Mouse (Mus musculus): Measurements from ENCODE around the gene Pno1. TPM values are rescaled to one million over a fixed set of nuclear protein-coding genes. Genes with fewer than 3 reads are reported as not detected.

Gene Pno1
- polyA plus RNA-seq, 1 experiment from 2014 or later, result 96.5 TPM

DNA sequence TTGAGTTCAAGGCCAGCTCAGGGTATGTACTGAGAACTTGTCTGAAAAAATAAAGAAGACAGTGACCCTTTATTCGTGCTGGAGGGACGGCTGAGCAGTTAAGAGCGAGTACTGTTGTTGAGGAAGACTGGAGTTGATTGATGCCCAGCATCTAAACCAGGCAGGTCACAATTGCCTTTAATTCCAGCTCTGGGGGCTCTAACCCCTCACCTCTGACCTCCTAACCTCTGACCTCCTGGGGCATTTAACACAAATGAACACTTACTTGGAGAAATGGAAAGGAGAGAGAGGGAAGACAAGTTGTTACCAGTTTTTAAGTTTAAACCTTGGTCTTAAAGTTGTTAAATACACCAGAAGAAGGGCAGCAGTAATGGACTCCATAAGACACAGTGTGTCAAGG, 22.6 kb downstream of the Pno1 start:
- DNase-seq (ENCODE audit: low spot score), result no peak
- Histone ChIP-seq H3K27ac (ENCODE audit: low read depth, low read length) (no peak overlapping the region), H3K4me1 (ENCODE audit: control insufficient read depth, insufficient read depth, low read length) (0 out of 2 replicates have a peak, but pooled peaks cover 3% of the 10 kb centered on the region), H3K9me3 (ENCODE audit: control insufficient read depth, low read length) (no peaks in the 10 kb centered on the region), H3K4me2 (ENCODE audit: low read depth) (no peak overlapping the region), H3K36me3 (ENCODE audit: control insufficient read depth, insufficient read depth, low read length) (no peaks in the 10 kb centered on the region), H3K9ac (ENCODE audit: low read length) (no peak overlapping the region), H3K4me3 (ENCODE audit: low read depth, low read length) (no peak overlapping the region), H3K27me3 (ENCODE audit: control insufficient read depth, insufficient read depth, low read length) (no peaks in the 10 kb centered on the region)
- no peak for ATAC-seq (ENCODE audit: insufficient read depth, low FRiP score, low TSS enrichment)
- WGBS, result 31% methylated on average over 3 of the region's 3 CpGs

DNA sequence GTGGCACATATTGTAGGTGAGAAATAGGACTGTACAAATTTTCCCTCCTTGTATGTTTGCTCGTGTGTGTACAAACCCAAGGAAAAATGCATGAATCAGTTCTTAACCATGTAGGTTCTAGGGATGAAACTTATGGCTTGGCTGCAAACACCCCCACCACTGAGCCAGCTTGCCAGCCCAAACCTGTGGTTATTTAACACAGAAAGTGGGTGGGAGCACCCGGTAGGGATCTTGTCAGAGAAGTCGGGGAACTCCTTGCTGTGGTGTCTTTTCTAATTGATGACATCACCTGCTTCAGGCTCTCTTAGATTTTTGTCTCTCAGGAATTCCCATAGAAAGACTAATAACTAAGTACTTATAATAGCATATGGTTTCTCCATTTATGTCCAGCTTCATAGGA, 23.7 kb downstream of the Pno1 start:
- Histone ChIP-seq H3K27me3 (ENCODE audit: control insufficient read depth, insufficient read depth, low read length) (no peaks in the 10 kb centered on the region), H3K9me3 (ENCODE audit: control insufficient read depth, low read length) (no peaks in the 10 kb centered on the region), H3K9ac (ENCODE audit: low read length) (no peak overlapping the region), H3K27ac (ENCODE audit: low read depth, low read length) (no peak overlapping the region), H3K36me3 (ENCODE audit: control insufficient read depth, insufficient read depth, low read length) (no peaks in the 10 kb centered on the region), H3K4me2 (ENCODE audit: low read depth) (no peak overlapping the region), H3K4me3 (ENCODE audit: low read depth, low read length) (no peak overlapping the region), H3K4me1 (ENCODE audit: control insufficient read depth, insufficient read depth, low read length) (0 out of 2 replicates have a peak, but pooled peaks cover 3% of the 10 kb centered on the region)
- ATAC-seq (ENCODE audit: insufficient read depth, low FRiP score, low TSS enrichment) (no peak), DNase-seq (ENCODE audit: low spot score) (no peak)
- 84% methylated on average over 3 of the region's 3 CpGs for WGBS

DNA sequence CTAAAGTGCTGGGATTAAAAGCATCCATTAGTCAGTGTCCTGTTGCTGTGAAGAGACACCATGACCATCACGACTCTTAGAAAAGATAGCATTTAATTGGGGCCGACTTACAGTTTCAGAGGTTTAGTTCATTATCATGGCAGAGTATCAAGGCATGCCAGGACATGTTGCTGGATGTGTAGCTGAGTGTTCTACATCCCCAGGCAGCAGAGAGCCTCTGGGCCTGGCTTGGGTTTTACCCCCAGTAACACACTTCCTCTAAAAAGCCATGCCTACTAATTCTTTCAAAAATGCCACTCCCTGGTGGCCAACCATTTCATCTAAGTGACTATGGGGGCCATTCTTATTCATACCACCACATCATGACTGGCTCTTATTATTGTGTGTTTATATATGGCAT, 28.2 kb downstream of the Pno1 start:
- Histone ChIP-seq H3K4me2 (ENCODE audit: low read depth) (no peak overlapping the region), H3K9ac (ENCODE audit: low read length) (no peak overlapping the region), H3K27ac (ENCODE audit: low read depth, low read length) (no peak overlapping the region), H3K36me3 (ENCODE audit: control insufficient read depth, insufficient read depth, low read length) (no peaks in the 10 kb centered on the region), H3K9me3 (ENCODE audit: control insufficient read depth, low read length) (no peaks in the 10 kb centered on the region), H3K27me3 (ENCODE audit: control insufficient read depth, insufficient read depth, low read length) (no peaks in the 10 kb centered on the region), H3K4me3 (ENCODE audit: low read depth, low read length) (no peak overlapping the region), H3K4me1 (ENCODE audit: control insufficient read depth, insufficient read depth, low read length) (no peaks in the 10 kb centered on the region)
- WGBS, result 88% methylated on average over 2 of the region's 2 CpGs
- ATAC-seq (ENCODE audit: insufficient read depth, low FRiP score, low TSS enrichment) (no peak), DNase-seq (ENCODE audit: low spot score) (no peak)

DNA sequence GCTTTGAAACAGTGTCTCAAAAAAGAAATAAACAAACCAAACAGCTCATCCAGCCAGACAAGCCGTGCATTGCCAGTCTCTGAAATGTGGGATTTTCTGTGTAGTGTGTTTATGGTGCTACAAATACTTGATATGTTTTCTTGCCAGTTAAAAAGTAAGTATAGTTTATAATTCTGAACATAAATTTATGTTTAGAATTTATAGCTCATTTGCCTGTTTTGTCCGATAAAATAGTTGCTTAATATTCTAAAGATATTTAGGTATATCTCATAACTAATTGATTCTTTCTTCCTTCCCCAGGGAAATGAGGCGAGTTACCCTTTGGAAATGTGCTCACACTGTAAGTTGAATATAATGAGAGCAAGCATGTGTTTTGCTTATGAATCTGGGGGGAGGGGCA, 29.6 kb downstream of the Pno1 start, which contains the start of gene Wdr92:
Gene Wdr92 (plus strand): TSS at position 301 of the 400 bp plus-strand sequence.
- Histone ChIP-seq H3K4me2 (ENCODE audit: low read depth) (no peak within 1 kb of the TSS), H3K4me1 (ENCODE audit: control insufficient read depth, insufficient read depth, low read length) (no peaks in the 10 kb centered on the region), H3K9me3 (ENCODE audit: control insufficient read depth, low read length) (no peaks in the 10 kb centered on the region), H3K27me3 (ENCODE audit: control insufficient read depth, insufficient read depth, low read length) (no peaks in the 10 kb centered on the region), H3K4me3 (ENCODE audit: low read depth, low read length) (no peak within 1 kb of the TSS), H3K27ac (ENCODE audit: low read depth, low read length) (no peak within 1 kb of the TSS), H3K36me3 (ENCODE audit: control insufficient read depth, insufficient read depth, low read length) (no peaks in the 10 kb centered on the region), H3K9ac (ENCODE audit: low read length) (no peak within 1 kb of the TSS)
- DNase-seq (ENCODE audit: low spot score), result no peak
- WGBS, result 86% methylated on average over 3 of the region's 3 CpGs
- ATAC-seq (ENCODE audit: insufficient read depth, low FRiP score, low TSS enrichment), result no peak

DNA sequence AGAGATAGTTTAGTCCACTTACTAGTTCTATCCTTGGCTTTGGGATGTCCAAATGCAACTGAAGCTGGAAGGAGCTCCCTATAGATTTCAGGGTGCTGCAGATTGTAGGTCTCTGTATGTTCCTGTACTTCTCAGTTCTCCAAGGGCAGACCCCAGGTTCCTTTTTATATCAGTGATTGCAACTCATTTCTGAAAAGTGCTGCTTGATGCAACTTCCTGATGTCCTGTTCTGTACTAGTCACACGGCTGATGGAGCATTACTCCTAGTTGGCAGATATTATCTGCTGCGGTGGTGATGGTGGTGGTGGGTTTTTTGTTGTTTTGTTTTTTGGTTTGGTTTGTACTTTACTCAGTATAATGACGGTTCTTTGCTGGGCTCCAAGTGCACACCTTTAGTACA, 30.6 kb downstream of the Pno1 start:
- 90% methylated on average over 3 of the region's 3 CpGs for WGBS
- Histone ChIP-seq H3K9me3 (ENCODE audit: control insufficient read depth, low read length) (no peaks in the 10 kb centered on the region), H3K27ac (ENCODE audit: low read depth, low read length) (no peak overlapping the region), H3K4me3 (ENCODE audit: low read depth, low read length) (no peak overlapping the region), H3K9ac (ENCODE audit: low read length) (no peak overlapping the region), H3K4me1 (ENCODE audit: control insufficient read depth, insufficient read depth, low read length) (no peaks in the 10 kb centered on the region), H3K36me3 (ENCODE audit: control insufficient read depth, insufficient read depth, low read length) (no peaks in the 10 kb centered on the region), H3K4me2 (ENCODE audit: low read depth) (no peak overlapping the region), H3K27me3 (ENCODE audit: control insufficient read depth, insufficient read depth, low read length) (no peaks in the 10 kb centered on the region)
- no peak for ATAC-seq (ENCODE audit: insufficient read depth, low FRiP score, low TSS enrichment)
- no peak for DNase-seq (ENCODE audit: low spot score)

DNA sequence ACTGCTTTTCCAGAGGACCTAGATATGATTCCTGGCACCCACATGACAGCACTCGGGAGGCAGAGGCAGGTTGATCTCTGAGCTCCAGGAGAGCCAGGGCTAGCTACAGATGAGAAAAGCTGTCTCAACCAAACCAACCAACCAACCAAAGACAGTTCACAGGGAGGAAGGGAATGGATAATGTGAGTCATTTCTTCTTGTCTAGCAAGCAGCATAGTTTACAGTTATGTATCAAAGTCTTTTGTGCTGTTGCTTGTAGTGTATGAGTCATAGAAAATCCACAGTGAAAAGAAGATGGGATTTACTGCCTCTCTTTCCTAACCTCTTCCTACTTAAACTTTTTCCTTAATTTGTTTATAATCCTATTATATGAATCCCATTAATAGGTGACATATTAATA, 34.7 kb downstream of the Pno1 start:
- H3K27ac ChIP-seq (ENCODE audit: low read depth, low read length), result no peak overlapping the region
- ATAC-seq (ENCODE audit: insufficient read depth, low FRiP score, low TSS enrichment), result no peak
- no peak for DNase-seq (ENCODE audit: low spot score)
- no peak overlapping the region for H3K4me3 ChIP-seq (ENCODE audit: low read depth, low read length)
- WGBS, result 100% methylated on average over 1 of the region's 1 CpGs
- no peaks in the 10 kb centered on the region for H3K4me1 ChIP-seq (ENCODE audit: control insufficient read depth, insufficient read depth, low read length)
- H3K9me3 ChIP-seq (ENCODE audit: control insufficient read depth, low read length), result no peaks in the 10 kb centered on the region
- no peak overlapping the region for H3K9ac ChIP-seq (ENCODE audit: low read length)
- H3K4me2 ChIP-seq (ENCODE audit: low read depth), result no peak overlapping the region
- H3K36me3 ChIP-seq (ENCODE audit: control insufficient read depth, insufficient read depth, low read length), result no peaks in the 10 kb centered on the region
- H3K27me3 ChIP-seq (ENCODE audit: control insufficient read depth, insufficient read depth, low read length), result no peaks in the 10 kb centered on the region

DNA sequence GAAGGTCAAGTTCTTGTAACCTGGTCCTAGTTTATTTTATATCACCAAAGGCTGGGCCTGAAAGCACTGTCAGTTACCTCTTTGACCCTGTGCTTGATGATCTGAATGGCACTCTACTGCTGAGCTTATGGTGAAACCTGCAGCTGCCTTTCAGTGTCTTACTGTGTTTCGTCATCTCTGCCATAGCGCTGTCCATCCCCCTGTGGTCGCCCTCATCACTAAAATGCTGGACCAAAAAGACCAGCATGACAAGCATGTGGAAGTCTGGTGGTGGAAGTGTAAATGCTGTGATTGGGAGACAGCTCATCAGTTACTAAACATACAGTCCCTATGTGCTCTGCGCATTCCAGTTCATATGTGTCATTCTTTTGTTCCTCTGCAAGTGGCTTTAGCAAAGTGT, 39.1 kb downstream of the Pno1 start:
- H3K4me2 ChIP-seq (ENCODE audit: low read depth), result no peak overlapping the region
- H3K27me3 ChIP-seq (ENCODE audit: control insufficient read depth, insufficient read depth, low read length), result no peaks in the 10 kb centered on the region
- ATAC-seq (ENCODE audit: insufficient read depth, low FRiP score, low TSS enrichment) (no peak), DNase-seq (ENCODE audit: low spot score) (no peak)
- H3K9ac ChIP-seq (ENCODE audit: low read length), result no peak overlapping the region
- H3K4me1 ChIP-seq (ENCODE audit: control insufficient read depth, insufficient read depth, low read length), result no peaks in the 10 kb centered on the region
- no peak overlapping the region for H3K4me3 ChIP-seq (ENCODE audit: low read depth, low read length)
- WGBS, result 95% methylated on average over 4 of the region's 4 CpGs
- no peaks in the 10 kb centered on the region for H3K36me3 ChIP-seq (ENCODE audit: control insufficient read depth, insufficient read depth, low read length)
- no peaks in the 10 kb centered on the region for H3K9me3 ChIP-seq (ENCODE audit: control insufficient read depth, low read length)
- no peak overlapping the region for H3K27ac ChIP-seq (ENCODE audit: low read depth, low read length)

DNA sequence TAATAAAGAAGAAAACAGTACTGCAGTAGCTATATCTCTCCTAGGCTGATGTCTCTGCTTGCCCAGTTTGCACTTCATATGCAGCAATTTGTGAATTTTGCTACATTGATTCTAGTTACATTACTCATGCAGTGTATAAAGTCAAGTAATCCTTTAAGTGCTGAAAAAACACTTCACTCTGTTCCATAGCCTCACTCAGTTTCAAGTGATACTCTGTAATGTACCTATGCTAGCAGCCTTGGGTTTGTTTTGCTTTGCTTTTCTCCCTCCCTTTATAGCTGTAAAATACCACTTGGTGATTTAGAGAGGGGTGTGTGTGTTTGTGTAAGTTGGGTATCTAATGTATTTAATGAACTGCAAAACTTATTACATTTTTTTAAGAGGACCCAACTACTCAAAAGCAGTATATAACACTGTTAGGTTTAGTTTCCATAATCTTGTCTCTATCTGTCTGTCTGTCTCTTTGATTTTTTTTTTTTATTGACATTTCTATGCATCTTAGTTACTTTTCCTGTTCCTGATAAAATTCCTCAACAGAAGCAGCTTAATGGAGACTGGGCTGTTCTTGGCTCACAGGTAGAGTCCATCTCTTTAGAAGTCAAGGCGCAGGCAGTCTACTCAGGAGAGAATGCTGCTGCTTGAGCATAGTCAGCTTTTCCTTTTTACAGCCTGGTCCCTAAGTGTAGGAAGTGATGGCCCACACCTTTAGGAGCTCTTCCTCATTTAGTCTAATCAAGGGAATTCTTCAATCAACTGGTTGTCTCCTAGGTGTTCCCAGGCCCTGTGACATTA, 40.2 kb downstream of the Pno1 start:
- Histone ChIP-seq H3K9me3 (ENCODE audit: control insufficient read depth, low read length) (no peaks in the 10 kb centered on the region), H3K27me3 (ENCODE audit: control insufficient read depth, insufficient read depth, low read length) (no peaks in the 10 kb centered on the region), H3K4me1 (ENCODE audit: control insufficient read depth, insufficient read depth, low read length) (no peaks in the 10 kb centered on the region), H3K36me3 (ENCODE audit: control insufficient read depth, insufficient read depth, low read length) (no peaks in the 10 kb centered on the region), H3K4me3 (ENCODE audit: low read depth, low read length) (no peak overlapping the region), H3K27ac (ENCODE audit: low read depth, low read length) (no peak overlapping the region), H3K4me2 (ENCODE audit: low read depth) (no peak overlapping the region), H3K9ac (ENCODE audit: low read length) (no peak overlapping the region)
- WGBS, result 97% methylated on average over 1 of the region's 1 CpGs
- no peak for DNase-seq (ENCODE audit: low spot score)
- ATAC-seq (ENCODE audit: insufficient read depth, low FRiP score, low TSS enrichment), result no peak

DNA sequence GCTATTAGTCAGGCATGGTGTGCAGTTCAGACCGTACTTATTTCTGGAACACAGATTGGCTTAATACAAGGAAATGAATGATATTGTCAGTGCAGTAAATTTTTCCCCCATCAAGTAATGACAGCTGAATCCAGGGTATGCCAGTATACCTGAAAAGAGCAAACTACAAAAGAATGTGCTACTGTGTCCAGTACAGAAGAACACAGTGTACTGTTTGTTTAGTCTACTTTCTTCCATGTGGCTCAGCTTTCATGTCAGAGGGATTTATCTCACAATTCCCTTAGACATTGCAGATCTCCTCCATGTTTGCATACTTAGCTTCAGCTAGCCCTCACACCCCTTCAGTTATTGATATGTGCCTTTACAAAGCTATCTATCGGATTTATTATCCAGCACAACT, 42.1 kb downstream of the Pno1 start:
- no peak for DNase-seq (ENCODE audit: low spot score)
- Histone ChIP-seq H3K36me3 (ENCODE audit: control insufficient read depth, insufficient read depth, low read length) (no peaks in the 10 kb centered on the region), H3K9me3 (ENCODE audit: control insufficient read depth, low read length) (no peaks in the 10 kb centered on the region), H3K27ac (ENCODE audit: low read depth, low read length) (no peak overlapping the region), H3K4me2 (ENCODE audit: low read depth) (no peak overlapping the region), H3K27me3 (ENCODE audit: control insufficient read depth, insufficient read depth, low read length) (no peaks in the 10 kb centered on the region), H3K4me3 (ENCODE audit: low read depth, low read length) (no peak overlapping the region), H3K9ac (ENCODE audit: low read length) (no peak overlapping the region), H3K4me1 (ENCODE audit: control insufficient read depth, insufficient read depth, low read length) (no peaks in the 10 kb centered on the region)
- WGBS, result 96% methylated on average over 2 of the region's 2 CpGs
- ATAC-seq (ENCODE audit: insufficient read depth, low FRiP score, low TSS enrichment), result no peak
